Mouse (Mus musculus): ENCODE data around the gene Pbx2. TPM values are rescaled to one million over a fixed set of nuclear protein-coding genes. Genes with fewer than 3 reads are reported as not detected.

Gene Pbx2
- total RNA-seq, 1 experiment from 2014 or later = 29.4 TPM

DNA sequence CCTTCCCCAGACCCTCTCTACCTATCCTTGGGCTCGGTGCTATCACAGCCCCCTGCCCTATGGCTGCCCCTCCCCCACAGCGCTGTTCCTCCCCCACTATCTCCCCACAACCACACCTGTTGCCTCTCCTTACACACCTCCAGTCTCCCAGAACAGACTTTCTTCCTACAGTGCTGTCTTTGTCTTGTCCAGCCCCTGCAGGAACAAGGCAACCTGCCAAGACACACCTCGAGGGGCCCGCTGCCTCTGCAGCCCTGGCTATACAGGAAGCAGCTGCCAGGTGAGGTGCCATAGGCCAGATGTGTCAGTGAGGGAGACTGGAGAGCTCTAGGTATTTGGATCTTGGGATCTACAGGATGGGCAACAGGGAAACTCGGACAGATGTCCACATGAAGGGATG, 14.5 kb upstream of the Pbx2 start:
- no peak for ATAC-seq (replicated peaks; ENCODE audit: low read depth, poor library complexity, severe bottlenecking)

DNA sequence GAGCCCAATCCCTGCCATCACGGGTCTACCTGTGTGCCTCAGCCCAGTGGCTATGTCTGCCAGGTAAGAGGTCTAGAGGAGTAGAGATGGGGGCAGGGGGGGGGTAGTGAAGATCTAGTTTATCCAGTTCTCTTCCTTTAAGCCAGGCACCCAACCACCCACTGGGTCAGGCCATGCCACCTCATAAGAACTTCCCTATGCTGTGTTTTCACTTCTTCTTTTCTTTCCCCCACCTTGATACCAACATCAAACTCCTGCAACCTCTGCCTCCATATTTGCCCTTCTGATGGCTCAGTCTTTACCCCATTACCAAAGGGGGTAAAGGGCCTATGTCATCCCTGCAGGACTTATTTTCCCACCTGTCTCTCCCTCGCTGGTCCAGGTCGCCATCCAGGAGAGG, 13.0 kb upstream of the Pbx2 start:
- ATAC-seq (replicated peaks; ENCODE audit: low read depth, poor library complexity, severe bottlenecking) = 0 out of 2 replicates have a peak, but pooled peaks have one; percentile 19

DNA sequence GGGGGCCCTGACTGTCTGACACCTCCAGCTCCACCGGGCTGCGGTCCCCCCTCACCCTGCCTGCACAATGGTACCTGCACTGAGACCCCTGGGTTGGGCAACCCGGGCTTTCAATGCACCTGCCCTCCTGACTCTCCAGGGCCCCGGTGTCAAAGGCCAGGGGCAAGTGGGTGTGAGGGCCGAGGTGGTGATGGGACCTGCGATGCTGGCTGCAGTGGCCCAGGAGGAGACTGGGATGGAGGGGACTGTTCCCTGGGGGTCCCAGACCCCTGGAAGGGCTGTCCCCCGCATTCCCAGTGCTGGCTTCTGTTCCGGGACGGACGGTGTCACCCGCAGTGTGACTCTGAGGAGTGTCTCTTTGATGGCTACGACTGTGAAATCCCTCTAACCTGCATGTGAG, 8.5 kb upstream of the Pbx2 start:
- no peak for ATAC-seq (replicated peaks; ENCODE audit: low read depth, poor library complexity, severe bottlenecking)

DNA sequence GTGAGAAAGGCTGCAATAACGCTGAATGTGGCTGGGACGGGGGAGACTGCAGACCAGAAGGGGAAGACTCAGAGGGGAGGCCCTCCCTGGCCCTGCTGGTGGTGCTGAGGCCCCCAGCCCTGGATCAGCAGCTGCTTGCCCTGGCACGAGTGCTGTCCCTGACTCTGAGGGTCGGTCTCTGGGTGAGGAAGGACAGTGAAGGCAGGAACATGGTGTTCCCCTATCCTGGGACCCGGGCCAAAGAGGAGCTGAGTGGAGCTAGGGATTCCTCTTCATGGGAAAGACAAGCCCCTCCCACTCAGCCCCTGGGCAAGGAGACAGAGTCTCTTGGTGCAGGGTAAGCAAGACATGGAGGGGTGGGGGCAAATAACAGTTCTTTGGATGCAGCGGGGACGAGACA, 7.7 kb upstream of the Pbx2 start:
- ATAC-seq (replicated peaks; ENCODE audit: low read depth, poor library complexity, severe bottlenecking) = no peak

DNA sequence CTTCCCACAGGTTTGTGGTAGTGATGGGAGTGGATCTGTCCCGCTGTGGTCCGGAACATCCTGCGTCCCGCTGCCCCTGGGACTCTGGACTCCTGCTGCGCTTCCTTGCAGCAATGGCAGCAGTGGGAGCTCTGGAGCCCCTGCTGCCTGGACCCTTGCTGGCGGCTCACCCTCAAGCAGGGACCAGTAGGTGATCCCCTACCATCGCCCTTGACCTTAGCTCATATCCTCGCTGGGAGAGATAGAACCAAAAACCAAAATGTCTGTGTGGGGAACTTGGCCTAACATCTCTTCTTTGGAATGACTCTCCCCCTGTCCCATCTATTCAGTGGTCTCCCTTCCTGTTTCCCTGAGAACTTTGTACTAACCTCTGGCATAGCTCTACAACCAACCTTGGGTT, 7.2 kb upstream of the Pbx2 start:
- no peak for ATAC-seq (replicated peaks; ENCODE audit: low read depth, poor library complexity, severe bottlenecking)

DNA sequence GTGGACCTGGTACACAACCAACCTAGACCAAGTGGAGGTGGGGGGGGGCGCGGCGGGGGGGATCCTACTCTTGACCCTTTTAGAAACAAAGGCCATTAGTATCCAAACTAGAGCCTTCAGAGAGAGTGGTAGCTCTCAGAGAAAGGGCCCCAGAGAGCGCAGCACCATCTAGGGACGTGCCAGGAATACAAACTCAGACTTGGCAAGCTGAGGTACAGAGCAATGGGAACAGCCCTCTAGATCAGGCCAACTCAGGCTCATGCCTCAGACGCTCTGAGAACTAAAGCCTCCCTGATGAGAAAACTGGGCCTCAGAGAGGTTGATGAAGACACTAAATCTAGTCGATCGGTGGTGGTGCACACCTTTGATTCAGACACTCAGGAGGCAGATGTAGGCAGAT, 5.9 kb upstream of the Pbx2 start:
- no peak for ATAC-seq (replicated peaks; ENCODE audit: low read depth, poor library complexity, severe bottlenecking)

DNA sequence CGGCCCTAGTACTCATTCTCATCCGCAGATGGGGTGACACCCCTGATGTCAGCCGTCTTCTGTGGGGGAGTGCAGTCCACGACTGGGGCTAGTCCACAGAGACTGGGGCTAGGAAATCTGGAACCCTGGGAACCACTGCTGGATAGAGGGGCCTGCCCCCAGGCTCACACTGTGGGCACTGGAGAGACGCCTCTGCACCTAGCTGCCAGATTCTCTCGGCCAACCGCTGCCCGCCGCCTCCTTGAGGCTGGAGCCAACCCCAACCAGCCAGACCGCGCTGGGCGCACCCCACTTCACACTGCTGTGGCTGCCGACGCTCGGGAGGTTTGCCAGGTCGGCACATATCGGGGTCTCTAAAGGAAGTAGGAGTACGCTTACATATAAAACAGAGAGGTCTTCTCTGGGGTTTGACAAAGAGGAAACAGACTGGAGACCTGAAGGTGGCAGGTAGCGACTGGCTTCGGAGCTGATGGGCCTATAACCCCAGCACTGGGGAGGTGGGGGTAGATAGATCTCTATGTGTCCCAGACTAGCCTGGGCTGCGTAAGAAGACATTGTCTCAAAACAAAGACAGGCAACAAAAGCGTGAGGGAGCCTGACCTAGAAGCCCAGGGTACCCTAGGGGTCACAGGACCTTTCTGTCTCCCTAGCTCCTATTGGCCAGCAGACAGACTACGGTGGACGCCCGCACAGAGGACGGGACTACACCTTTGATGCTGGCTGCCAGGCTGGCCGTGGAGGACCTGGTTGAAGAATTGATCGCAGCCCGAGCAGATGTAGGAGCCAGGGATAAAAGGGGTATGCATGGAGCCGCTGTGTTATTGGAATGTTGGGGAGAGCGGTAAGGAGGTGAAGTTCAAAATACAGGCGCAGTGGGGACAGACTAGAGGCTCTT, 4.9 kb upstream of the Pbx2 start:
- no peak for ATAC-seq (replicated peaks; ENCODE audit: low read depth, poor library complexity, severe bottlenecking)

DNA sequence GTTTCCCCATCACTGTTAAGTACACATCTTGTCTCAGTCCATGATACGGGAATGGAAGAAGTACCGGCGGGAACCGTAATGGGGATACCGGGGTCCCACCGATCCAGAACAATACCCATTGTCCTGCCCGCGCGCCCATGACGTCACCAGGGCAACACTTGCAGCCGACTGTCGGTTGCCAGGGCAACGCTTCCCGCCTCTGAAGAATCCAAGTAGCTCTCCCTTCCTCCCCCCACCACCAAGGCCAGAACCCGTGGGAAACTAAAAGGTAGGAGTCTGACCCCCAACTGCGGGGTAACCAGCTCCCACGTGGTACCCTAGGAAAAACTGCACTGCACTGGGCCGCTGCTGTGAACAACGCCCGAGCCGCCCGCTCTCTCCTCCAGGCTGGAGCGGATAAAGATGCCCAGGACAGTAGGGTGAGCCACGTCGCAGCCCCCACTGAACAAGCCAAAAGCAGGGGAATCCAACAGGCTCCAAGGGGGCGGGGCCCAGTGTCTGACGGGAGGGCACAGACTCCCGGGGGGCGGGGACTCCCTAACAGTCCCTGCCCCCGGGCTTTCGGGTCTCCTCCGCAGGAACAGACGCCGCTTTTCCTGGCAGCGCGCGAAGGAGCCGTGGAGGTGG, 4.2 kb upstream of the Pbx2 start:
- ATAC-seq (replicated peaks; ENCODE audit: low read depth, poor library complexity, severe bottlenecking) = peak; percentile 53

DNA sequence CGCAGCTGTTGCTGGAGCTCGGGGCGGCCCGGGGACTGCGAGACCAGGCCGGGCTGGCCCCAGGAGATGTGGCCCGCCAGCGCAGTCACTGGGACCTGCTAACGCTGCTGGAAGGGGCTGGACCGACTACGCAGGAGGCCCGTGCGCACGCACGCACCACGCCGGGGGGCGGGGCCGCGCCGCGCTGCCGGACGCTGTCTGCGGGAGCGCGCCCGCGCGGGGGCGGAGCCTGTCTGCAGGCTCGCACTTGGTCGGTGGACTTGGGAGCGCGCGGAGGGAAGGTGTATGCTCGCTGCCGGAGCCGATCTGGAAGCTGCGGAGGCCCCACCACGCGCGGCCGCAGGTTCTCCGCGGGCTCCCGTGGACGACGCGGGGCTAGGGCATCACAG, 3.6 kb upstream of the Pbx2 start:
- ATAC-seq (replicated peaks; ENCODE audit: low read depth, poor library complexity, severe bottlenecking) = peak; percentile 57

DNA sequence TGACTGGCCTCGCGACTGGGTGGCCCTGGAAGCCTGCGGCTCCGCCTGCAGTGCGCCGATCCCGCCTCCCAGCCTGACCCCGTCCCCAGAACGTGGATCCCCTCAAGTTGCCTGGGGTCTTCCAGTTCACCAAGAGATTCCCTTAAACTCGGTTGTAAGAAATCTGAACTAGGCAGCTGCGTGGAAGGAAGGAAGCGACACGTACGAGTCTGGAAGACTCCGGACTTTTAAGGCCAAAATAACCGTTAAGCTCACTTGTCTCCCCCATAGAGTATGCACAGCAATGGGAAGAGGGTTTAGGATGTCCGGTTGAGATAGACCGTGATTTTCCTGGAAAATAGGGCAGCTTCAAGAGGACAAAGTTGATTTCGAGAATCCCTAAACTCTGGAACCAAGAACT, 3.3 kb upstream of the Pbx2 start:
- no peak for ATAC-seq (replicated peaks; ENCODE audit: low read depth, poor library complexity, severe bottlenecking)

DNA sequence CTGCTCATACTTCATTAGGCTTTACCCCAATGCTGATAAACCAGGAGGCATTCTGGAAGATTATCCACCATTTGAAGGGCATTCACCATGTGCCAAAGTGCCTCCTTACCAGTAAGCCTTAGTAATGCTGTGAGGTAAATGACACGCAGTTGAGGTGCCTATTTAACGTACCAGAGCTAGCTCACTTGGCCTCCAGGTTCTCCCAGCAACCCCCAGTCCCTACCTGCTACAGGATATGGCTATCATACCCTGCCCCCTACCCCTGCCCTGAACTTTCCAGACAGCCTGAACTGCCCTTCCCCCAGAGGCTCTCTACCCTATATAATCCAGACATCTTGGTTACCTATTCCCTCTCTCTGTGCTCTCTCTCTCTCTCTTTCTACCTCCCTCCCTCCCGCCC, 2.3 kb upstream of the Pbx2 start:
- no peak for ATAC-seq (replicated peaks; ENCODE audit: low read depth, poor library complexity, severe bottlenecking)

DNA sequence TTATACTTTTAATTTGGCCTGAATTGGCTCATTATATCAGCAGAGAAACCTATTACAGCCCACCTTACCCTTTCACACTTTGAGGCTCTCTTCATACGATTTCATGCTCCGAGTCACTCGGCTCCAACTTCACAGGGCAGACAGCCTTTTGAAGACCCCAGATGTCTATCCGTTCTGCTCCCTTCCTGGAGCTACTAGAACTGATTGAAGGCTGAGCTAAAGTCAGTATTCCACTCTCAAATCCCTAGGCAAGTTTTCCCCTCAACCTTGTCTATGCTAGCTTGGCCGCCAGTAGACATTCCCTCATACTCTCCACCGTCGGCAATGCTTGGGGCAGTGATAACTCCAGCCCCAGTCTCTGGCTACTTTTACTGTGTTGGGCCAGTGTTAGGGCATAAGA, 1.9 kb upstream of the Pbx2 start:
- no peak for ATAC-seq (replicated peaks; ENCODE audit: low read depth, poor library complexity, severe bottlenecking)

DNA sequence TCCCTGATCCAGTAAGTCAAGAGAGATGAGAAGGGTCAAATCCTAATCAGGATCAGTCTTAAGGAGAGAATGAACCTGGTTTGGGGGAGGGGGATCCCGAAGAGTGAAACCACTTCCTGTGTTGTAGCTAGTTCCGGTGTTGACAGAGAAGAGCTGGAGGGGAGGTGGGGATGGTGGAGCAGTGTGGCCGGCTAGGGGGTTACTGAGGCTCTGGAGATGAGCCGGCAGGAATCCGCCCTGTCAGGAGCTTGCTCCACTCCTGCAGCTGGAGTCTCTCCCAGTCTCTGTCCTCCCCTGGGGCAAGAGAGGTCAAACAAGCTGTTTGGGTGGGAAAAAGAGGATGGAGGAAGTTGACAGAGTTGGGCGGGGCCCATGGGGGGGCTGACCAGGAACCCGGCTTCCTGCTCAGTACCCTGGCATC, 1.4 kb upstream of the Pbx2 start, which contains the start of gene Gpsm3:
TSS of gene Gpsm3 (plus strand) at position 126 of the 421 bp plus-strand sequence.
- ATAC-seq (replicated peaks; ENCODE audit: low read depth, poor library complexity, severe bottlenecking) = peak; percentile 6; the same call in 1 of the 2 replicates

DNA sequence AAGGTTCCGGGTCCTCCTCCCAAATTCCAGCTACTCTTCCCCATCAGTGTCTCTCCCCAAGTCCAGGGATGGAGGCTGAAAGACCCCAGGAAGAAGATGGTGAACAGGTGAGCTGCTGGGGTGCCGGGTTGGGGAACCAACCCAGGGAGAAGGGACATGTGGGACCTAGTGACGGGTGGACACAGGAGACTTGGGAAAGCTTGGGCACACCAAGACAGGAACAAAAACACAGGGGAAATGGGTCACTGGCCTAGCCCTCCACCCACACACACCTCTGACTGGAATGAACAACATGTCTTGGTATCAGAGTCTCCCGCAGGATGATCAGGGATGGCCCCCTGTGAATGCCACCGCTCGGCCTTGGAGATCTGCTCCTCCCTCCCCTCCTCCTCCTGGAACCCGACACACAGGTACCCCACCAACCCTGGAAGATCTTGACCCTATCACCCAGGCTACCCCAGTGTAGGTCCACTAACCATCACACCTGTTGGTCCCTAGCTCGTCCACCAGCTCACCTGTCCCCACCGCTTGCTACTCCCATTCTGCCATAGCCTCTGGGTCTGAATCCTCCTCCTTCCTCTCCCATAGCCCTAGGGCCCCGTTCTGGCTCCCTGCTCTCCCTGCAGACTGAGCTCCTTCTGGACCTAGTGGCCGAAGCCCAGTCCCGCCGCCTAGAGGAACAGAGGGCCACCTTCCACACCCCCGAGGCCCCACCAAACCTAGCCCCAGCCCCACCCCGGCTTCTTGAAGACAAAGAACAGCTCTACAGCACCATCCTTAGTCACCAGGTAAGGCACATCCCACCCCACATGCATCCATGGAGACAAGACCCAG, 695 bp upstream of the Pbx2 start:
- ATAC-seq (replicated peaks; ENCODE audit: low read depth, poor library complexity, severe bottlenecking) = no peak

DNA sequence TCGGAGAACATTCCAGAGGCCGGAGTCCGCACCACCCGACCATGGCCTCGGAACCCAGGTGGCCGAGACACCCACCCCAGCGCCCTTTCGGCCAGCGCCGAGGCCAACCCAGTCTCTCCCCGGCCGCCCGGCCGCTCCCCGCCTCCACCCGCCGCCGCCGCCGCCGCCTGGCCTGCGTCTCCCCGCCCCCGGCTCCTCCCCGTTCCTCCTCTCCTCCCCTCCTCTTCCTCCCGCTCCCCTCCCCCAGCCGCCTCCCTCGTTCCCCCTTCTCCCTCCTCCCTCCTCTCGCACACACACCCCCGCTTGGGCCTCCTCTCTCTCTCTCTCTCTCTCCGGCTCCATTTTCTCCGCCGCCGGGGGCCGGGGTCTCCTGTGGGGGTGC, 919 bp downstream of the Pbx2 start:
- ATAC-seq (replicated peaks; ENCODE audit: low read depth, poor library complexity, severe bottlenecking) = peak; percentile 55

DNA sequence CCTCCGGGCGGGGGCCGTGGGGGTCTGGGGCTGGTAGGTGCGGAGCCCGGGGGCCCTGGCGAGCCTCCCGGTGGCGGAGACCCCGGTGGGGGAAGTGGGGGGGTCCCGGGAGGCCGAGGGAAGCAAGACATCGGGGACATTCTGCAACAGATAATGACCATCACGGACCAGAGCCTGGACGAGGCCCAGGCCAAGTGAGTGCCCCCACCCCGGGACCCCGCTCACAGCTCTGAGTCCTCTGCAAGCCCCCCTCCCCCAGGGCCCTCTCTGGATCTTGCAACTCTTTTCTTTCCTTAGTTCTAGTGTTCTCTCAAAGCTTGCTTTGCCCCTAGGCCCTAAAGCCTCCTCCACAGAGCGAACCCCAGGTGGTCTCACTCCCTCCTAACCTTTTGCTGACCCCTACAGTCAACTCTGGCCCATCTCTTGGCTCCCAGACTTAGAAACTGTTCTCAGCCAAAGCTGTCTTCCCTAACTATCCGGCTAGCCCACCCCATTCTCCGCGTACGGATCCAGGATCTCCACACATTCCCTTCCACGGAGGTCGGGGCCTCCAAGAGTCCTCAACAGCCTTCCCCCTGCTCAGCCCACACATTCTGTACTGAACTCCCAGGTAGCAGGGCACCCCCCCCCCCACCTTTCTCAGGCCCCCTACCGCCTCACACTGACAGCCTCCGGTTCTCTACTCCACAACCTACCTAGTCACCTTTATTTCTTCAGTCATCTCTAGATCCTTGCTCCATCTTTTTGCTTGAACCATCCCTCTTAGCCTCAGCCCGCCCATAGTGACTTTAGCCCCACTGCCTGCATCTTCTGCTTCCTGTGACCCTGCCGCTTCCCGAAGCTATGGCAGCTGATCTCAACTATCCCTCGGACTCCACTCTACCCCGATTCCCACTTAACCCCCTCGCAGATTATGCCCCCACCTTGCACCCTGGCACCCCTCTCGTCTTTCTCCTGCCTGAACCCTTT, 1.8 kb downstream of the Pbx2 start:
- ATAC-seq (replicated peaks; ENCODE audit: low read depth, poor library complexity, severe bottlenecking) = no peak

DNA sequence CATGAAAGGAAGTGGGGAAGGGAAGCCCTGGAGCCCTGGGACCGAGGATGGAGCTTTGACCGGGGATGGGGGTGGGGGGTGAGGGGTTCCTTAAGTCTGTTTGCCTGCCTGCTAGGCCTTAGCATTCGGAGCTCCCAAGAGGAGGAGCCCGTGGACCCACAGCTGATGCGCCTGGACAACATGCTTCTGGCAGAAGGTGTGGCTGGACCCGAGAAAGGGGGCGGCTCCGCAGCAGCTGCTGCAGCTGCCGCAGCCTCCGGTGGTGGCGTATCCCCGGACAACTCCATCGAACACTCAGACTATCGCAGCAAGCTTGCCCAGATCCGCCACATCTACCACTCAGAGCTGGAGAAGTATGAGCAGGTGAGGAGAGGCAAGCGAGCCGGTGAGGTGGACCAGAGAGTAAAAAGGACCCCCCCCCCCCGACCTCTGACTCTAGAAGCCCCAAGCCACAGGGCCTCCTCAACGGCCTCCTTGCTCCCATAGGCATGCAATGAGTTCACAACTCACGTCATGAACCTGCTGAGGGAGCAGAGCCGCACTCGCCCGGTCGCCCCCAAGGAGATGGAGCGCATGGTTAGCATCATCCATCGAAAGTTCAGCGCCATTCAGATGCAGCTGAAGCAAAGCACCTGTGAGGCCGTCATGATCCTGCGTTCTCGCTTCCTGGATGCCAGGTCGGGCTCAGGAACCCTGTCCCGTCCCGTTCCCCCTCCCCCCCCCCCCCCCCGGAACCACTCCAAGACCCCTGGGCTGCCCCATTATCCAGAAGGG, 2.9 kb downstream of the Pbx2 start:
- ATAC-seq (replicated peaks; ENCODE audit: low read depth, poor library complexity, severe bottlenecking) = no peak

DNA sequence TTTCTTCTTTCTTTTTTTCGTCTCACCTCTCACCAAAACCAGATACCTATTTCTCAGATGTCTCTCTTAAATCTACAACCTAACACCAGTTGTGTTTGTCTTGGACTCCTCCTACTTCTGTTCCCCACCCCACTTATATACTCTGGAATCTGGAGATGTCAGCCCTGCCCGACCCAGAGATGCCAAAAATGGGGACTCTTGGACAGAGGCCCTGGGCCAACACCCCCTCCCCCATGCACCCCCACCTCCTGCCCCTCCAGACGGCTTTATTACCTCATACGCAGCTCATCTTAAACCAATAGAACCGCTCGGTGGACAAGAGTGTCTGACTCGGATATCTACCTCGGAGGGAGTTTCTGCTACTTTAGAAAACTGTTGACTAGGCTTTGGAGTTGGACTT, 5.0 kb downstream of the Pbx2 start:
- ATAC-seq (replicated peaks; ENCODE audit: low read depth, poor library complexity, severe bottlenecking) = no peak

DNA sequence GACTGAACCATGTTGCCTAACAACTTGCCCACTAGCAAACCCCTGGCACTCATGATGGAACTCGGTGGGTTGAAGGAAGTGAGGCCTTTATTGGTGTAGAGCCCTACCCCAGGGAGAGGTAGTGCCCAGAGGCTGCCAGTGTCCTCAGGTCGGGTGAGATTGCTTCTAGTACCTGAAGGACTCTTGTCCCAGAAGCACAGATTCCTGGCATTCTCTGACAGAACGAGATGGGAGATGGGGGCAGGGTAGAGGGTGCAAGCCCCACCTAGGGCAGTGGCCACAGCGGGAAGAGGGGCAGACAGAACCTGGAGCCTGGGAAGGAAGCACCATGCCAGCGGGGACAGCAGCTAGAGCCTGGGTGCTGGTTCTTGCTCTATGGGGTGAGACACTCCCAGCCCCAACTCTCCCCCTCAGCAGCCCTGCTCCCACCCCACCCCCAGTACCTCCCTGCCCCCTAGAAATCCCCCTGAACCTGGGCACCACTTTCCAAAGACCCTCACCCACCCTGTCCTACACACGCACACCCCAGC, 6.6 kb downstream of the Pbx2 start, which contains the start of gene Ager:
TSS of gene Ager (plus strand) at position 297 of the 530 bp plus-strand sequence.
- no peak for ATAC-seq (replicated peaks; ENCODE audit: low read depth, poor library complexity, severe bottlenecking)

All from common myeloid progenitor, adult 5-6 weeks (primary cell).